Mouse (Mus musculus): ENCODE data around the gene Abca17.

The Abca17 gene

GRCm38 (mm10) chr17:24236479-24236878 is 114.4 kb downstream of the Abca17 start:
- no peak for DNase-seq

DNA sequence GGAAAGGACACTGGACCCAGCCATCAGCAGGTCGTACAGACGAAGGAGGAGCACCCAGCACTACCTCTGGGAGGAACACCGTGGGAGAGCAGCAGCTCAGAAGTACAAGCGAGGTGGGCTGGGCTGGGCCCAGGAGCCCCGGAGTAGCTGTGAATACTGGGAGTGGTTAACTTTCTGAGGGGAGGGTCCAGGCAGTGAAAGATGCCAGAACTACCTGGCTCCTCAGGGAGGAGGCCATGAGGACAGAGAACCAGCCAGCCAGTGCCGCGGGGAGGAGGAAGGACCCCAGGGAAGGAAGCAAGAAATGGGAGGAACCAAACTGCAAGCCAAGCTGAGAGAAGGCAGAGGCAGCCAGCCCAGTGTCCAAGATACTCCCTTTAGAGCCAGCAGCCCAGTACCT is 122.9 kb downstream of the Abca17 start:
- DNase-seq = no peak

GRCm38 (mm10) chr17:24226721-24227120 is 124.1 kb downstream of the Abca17 start:
- DNase-seq = no peak

DNA sequence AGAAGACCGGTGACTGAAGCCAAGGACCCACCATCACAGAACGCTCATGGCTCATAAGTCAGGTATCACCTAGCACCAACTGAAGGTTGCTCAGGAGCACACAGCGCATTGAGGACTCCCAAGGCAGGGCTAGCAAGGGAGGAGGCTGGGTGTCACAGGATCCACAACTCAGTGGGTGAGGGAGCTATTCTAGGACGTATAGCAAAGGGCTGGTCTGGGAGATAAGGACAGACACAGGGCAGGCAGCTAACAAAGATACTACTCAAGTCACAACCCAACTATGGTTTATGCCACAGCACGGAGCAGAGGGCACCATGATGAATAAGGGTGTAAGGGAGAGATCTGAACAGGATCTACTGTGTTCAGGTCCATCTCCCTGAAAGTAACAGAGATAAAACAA is 125.0 kb downstream of the Abca17 start:
- no peak for DNase-seq

DNA sequence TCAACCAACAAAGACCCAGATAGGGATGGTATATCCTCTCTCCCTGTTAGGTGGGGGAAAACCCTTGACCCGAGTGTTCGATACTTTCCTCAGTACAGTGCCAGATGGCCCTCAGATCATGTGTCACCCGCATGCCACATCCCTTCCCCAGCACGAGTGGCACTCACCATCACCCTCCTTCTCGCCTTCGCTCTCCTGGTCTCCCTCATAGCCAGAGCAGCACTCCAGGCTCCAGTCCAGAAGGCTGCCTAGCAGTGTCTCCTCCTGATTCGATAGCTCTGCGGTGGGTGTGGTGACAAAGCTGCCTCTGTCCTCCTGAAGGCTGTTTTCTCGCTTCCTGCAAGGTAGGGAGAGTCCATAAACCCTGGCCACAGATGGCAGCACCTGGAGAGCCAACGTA is 126.1 kb downstream of the Abca17 start:
- DNase-seq = no peak

DNA sequence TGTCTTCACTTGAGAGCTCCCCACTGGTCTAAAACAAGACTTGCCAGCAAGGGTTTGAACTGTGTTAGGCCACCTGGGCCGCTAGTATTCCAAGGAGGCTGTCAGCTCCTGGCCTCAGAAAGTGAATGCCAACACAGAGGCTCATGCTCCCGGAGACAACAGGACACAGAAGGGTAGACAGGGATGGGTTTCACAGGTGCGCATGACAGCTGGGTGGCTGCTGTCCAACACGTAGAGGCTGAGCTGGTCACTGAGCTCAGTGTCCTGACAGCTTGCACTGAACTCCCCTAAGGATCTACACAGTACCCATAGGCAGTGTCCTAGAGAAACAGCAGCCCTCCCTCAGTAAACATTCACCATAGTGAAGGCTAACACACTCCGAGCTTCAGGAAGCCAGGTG is 127.4 kb downstream of the Abca17 start:
- DNase-seq = no peak

DNA sequence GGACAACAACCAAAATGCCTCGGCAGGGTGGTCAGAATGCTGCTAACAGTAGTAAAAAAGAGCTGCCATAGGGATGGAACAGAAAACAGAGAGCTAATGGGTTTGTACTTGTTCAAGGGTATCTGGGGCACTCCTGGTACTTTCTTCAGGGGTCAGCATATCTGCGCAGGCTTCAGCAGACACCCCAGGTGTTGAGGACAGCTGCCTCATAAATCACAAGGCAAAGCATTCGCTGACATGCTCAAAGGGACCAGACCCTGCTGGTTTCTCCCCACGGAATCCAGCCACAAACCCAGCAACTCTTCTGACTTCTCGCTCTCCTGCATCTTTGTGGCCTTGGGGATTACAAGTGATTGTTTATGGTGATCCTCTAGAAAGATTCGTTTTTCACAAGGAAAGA is 128.2 kb downstream of the Abca17 start:
- no peak for DNase-seq

- DNase-seq = peak; percentile 95
Observed at GRCm38 (mm10) chr17:24220435-24221411, 130.1 kb downstream of the Abca17 start, which contains the start of gene Tedc2. Gene Tedc2, minus strand, starts transcription at chr17:24220851.

DNA sequence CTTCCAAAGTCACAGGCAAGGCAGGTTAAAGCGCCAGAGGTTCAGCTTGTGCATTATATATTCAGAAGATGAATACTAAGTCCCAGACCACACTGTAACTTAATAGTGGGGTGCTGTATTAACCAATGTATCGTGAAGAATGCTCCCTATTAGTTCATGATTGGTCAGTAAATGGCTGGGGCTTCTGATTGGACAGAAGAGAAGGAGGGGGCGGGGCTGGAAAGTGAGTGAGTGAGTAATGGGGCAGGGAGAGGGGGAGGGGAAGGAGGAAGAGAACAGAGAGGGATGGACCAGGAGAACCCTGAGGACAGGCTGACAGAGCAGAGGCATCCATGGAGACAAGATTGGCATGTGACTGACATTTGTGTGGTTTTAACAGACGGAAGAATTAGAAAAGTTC is 134.0 kb downstream of the Abca17 start:
- peak; percentile 47 for DNase-seq

All from embryo, embryonic 11 days (tissue).